Mouse (Mus musculus) gastrocnemius, adult 2 months (tissue): ENCODE measurements around the gene Sptbn4. TPM values are rescaled to one million over a fixed set of nuclear protein-coding genes. Genes with fewer than 3 reads are reported as not detected.

Experiments used
- DNase-seq: peaks from one replicate; pipeline ENCODE4 v3.0.0; 2022
- H3K27ac ChIP-seq: fragments of 200-600 bp; 2 replicates; pipeline ENCODE4 v1.8.1; 2022; ENCODE audit warnings: mild to moderate bottlenecking
- H3K4me3 ChIP-seq: fragments of 200-600 bp; 2 replicates; pipeline ENCODE4 v1.8.1; 2022; ENCODE audit warnings: mild to moderate bottlenecking, moderate library complexity
- CTCF ChIP-seq: fragments of 200-600 bp; IDR thresholded peaks from 2 replicates; pipeline ENCODE4 v1.8.1; 2022; ENCODE audit warnings: antibody characterized with exemption, mild to moderate bottlenecking, moderate library complexity
- intact Hi-C: fragments of 180-260 bp; cut with DNase I; formaldehyde crosslinking; loops from one replicate; pipeline ENCODE4 v1.15.1; 2025
- total RNA-seq, 2 experiments: library from RNA; stranded (reverse); gene quantifications; 2 replicates each; pipeline ENCODE4 v1.2.3; 2021

Gene Sptbn4
- total RNA-seq, 2 experiments from 2014 or later, result 0.03 TPM; not detected in 1

DNA sequence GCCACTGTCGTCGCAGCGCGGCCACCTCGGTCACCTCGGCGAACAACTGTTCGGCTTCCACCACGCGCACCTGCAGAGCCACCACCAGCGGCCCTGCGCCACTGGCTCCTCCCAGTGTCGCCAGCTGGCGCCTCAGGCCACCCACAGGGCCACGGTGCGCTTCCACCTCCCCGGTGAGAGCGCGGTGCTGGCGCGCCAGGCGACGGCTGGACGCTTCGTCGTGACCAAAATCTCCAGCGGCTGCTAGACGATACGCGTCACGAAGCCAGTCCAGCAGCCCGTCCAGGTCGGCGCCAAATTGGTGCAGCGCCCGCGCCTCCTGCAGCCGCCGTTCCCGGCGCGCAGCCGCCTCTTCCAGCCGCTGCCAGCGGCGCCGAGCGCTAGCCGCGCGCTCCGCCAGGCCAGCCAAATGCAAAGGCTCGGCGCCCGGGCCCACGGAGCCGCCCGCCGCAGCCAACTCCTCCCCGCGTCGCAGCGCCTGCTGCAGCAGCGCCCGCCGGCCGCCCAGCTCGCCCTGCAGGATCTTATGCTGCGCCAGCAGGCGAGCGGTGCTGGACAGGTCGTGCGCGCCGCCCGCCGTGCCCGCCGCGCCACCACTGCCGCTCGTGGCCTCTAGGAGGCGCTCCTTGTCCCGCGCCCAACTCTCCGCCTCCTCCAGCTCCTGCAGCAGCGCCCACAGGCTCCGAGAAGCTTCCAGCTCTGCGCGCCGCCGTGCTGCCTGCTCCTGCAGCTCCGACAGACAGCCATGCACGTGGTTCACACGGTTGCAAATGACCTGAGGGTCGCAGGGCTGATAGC, 38.9 kb downstream of the Sptbn4 start:
- peak overlapping the region; percentile 69 for H3K4me3 ChIP-seq
- TF ChIP-seq CTCF, result peak; percentile 85
- intact Hi-C loops, result loop anchor here (5.0 kb wide), 1 partner anchor 39 kb away; the partner anchor contains the start of genes Blvrb and Sptbn4
- H3K27ac ChIP-seq, result no peak overlapping the region
- DNase-seq, result peak; percentile 81

DNA sequence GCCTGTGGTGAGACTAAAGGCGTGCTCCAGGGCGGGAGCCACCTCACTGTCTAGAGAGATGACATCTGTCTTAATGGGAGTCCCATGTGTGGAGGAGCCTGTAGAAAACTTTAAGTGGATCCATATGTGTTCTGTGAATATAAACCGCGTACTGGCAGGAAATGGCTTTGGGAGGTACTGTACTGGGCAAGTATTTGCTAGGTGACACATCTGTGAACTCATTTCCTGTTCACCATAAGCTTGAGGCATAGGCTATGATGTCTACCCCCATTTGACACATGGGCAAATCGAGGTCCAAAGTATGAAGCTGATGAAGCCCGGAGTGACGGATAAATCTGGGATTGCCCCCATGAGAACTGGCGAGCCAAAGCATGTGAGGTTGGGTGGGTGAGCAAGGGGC, 39.7 kb downstream of the Sptbn4 start:
- no peak for TF ChIP-seq CTCF
- no peak for DNase-seq
- intact Hi-C loops, result loop anchor here (5.0 kb wide), 1 partner anchor 39 kb away; the partner anchor contains the start of genes Blvrb and Sptbn4
- Histone ChIP-seq H3K4me3 (peak overlapping the region; percentile 69; the same call in 1 of the 2 replicates), H3K27ac (no peak overlapping the region)

DNA sequence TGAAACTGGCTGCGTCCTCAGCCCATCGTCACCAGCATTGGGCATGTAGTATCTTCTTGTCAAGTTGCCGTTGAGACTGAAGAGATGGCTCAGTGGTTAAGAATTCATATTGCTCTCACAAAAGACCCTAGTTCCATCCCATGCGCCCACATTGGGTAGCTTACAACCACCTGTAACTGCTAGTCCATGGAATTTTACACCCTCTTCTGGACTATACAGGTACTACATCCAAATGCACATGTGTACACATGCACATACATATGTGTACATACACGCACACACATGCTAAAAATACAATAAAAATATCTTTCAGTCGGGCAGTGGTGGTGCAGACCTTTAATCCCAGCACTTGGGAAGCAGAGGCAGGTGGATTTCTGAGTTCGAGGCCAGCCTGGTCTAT, 41.0 kb downstream of the Sptbn4 start:
- DNase-seq, result no peak
- H3K4me3 ChIP-seq, result no peak overlapping the region
- intact Hi-C loops, result loop anchor here (5.0 kb wide), 1 partner anchor 41 kb away; the partner anchor contains the start of genes Blvrb and Sptbn4
- TF ChIP-seq CTCF, result peak; percentile 7; the same call in 1 of the 2 replicates
- H3K27ac ChIP-seq, result no peak overlapping the region

DNA sequence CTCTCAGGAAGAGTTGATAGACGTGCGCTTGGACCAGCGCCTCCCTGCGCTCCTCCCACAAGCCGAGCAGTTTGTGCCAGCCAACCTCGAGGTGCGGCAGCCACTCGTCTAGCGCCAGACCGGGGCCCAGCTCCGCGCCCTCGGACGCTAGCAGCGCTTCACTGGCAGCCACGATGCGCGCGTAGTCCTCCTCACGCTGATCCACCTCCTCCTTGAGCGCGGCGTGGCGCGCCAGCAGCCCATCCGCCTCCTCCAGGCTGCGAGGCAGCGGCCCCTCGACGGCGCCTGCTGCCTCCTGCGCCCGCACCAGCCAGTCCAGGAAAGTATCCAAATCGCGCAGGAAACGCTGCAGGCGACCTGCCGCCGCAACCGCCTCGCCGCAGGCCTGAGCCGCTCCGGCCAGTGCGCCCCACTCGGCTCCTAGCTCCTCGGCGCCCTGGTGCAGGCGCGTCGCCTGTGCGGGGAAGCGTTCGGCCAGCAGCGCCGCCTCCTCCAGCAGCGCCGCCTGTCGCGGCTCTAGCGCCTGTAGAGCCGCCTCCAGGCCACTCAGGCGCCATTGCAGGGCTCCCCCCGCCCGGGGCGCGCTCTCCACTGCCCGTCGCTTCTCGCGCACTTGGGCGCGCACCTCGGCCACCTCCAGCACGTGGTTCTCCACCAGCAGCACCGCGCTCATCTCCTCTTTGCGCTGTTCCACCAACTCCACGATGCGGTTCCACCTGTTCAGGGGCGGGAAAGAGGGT, 43.1 kb downstream of the Sptbn4 start:
- TF ChIP-seq CTCF, result no peak
- H3K4me3 ChIP-seq, result no peak overlapping the region
- H3K27ac ChIP-seq, result no peak overlapping the region
- intact Hi-C loops, result loop anchor here (5.0 kb wide), 1 partner anchor 67 kb away; the partner anchor contains the start of gene Ltbp4
- no peak for DNase-seq

DNA sequence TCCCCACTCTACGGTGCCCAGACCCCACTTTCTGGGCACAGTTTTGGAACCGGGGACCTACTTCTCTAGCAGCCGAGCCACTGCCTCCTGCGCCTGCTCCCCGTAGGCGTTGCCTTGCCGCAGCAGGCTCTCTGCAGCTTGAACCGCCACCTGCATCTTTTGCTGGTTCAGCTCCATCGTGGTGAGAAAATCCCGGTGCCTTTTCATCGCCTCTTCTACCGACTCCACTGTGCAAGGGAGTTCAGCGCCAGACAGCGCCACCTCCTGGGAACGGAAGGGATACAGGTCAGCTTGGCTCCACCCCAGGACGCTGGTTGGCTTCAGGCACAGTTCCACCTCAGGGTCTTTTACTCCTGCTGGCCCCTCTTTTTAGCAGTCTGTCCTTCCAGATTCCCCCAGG, 44.8 kb downstream of the Sptbn4 start:
- H3K4me3 ChIP-seq, result no peak overlapping the region
- peak; percentile 63 for DNase-seq
- no peak overlapping the region for H3K27ac ChIP-seq
- peak; percentile 65 for TF ChIP-seq CTCF
- intact Hi-C loops, result loop anchor here (5.0 kb wide), 1 partner anchor 65 kb away; the partner anchor contains the start of gene Ltbp4

DNA sequence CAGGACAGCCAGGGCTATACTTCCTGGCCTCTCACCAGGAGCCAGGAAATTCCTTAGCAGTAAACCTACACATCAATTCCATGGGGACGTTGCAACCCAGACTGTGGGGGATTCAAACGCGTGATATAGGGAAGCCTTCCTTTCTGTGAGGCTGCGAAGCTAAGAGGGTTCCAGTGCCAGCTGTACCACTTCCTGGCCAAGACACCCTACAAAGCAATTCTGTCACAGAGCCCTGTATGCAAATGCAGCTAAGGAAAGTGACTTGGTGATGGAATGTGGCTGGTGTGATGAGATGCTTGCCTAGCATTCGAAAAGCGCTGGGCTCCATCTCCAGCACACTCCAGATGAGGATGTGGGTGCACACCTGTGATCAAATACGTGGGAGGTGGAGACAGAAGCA, 46.9 kb downstream of the Sptbn4 start:
- Histone ChIP-seq H3K4me3 (no peak overlapping the region), H3K27ac (no peak overlapping the region)
- intact Hi-C loops, result loop anchor here (5.0 kb wide), 1 partner anchor 63 kb away; the partner anchor contains the start of gene Ltbp4
- no peak for TF ChIP-seq CTCF
- DNase-seq, result no peak

DNA sequence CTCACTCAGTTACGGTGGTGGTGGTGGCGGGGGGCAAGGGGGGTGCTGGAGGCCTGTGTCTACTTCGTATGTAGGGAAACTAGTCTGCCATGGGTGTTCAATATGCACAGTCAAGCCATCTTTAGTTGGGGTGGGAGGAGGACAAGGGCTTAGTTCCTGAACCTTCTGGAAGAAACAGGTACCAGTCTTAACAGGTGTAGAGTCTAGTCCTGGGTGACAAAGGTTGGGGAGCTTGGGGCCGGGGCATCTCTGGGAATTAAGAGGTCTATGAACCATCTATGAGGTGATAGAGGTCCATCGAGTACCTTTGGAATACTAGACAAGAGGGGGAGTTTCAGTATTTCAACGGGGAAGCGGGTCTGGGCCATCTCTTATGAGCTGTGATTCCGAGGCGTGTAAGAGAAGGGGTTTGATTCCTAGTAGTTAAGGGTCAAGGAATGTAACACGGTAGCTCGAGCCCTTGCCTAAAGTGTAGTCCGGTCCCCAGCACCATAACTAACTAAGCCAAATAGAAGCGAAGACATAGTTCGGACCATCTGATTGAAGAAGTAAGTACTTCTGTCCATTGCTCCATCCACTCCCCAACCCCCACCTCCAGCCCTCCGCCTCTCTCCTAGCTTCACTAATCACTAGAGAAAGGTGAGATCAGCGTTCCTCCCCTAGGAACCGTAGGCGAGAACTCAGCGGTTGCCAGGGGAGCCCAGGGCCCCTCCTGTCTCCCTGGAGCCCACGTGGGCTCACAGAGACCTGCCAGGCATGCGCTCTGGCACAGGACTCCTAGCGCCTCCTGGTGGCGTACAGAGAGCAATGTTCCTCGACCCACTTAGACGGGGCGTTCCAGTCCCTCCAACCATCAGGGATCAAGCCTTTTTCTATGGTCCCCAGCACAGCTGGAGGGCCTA, 50.2 kb downstream of the Sptbn4 start:
- intact Hi-C loops, result no loop called here
- no peak for DNase-seq
- no peak overlapping the region for H3K4me3 ChIP-seq
- TF ChIP-seq CTCF, result peak; percentile 54
- H3K27ac ChIP-seq, result no peak overlapping the region

DNA sequence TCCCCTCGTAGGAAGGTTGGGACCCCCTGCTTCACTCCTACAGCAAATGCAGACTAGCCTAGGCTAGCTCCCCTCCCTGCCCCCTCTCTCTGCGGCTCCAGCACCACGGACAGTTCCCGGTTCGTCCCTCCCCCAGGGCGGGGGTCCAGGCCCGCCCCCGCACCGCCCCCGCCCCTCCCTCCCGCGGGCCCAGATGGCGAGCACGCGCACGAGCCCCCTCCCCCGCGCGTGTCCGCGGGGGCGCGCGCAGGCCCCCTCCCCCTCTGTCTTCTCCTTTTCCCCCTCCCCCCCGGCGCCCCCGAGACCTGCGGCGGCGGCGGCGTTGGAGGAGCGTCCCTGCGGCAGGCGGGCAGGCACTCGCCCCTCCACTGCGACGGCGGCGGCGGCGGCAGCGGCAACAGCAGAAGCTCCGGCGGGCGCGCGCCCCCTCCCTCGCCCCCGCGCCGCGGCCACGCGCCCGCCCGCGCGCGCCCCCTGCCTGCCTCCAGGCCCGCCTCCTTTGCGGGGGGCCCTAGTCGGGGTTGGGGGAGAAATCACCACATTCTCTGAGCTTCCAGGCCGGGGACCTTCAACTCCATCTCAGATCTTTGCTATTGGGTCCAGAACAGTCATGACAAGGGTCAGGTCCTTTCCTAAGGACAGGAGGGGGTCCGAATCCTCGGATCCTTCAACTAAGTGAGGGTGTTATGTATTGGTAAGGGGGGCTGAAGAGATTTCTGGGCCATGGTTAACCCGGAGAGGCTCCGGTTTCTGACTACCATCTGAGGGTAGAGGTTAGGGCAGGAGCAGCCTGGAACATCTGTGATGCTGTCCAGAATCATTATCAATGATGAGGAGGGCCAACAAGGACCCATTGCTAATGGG, 51.1 kb downstream of the Sptbn4 start:
- H3K27ac ChIP-seq, result no peak overlapping the region
- no peak for TF ChIP-seq CTCF
- peak overlapping the region; percentile 60 for H3K4me3 ChIP-seq
- DNase-seq, result peak; percentile 30
- intact Hi-C loops, result no loop called here

DNA sequence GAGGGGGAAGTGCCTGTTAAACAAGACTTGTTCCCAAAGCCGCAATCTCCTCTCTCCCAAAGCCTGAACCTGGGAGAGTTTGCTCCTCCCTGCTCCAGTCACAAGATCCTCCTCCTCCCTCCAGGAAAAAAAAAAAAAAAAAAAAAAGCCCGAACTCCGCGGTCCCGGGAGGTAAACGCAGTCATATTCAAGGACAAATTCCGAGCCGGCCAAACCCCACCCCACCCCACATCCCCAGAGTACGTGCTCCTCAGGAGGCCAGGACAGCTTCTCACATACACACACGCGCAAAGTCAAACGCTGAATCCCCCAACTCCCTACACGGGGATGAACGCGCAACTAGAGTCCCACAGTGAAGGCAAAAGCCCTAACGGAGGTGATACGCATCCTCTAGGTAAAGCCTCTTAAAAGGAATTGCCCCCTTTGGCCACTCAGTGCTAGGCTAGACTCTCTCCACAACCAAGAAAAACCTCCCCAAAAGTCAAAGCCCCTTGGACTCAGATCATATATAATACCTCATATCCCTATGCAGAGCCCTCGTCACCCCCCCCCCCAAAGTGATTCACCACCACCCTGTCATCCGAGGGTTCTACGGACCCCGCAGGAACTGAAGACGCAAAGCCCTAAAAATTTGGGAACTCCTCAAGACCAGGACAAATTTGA, 51.8 kb downstream of the Sptbn4 start:
- intact Hi-C loops, result no loop called here
- TF ChIP-seq CTCF, result no peak
- H3K4me3 ChIP-seq, result peak overlapping the region; percentile 60
- no peak for DNase-seq
- H3K27ac ChIP-seq, result no peak overlapping the region

DNA sequence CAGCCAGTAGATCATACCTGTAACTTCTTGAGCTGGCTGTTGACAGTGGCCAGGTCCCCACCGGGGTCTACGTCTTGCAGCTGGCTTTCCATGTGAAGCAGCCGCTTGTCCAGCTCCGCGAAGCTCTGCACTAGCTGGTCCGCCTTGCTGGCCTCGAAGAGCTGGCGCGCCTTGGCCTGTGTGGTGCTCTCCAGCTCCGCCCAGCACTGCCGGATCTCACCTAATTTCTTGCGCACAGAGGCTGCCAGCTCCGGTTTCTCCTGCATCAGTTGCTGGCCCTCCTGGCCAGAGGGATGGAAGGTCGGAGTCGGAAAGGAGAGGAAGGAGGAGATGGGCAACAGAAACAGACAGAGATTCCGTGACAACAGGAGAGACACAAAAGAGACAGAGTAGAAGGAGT, 56.1 kb downstream of the Sptbn4 start:
- TF ChIP-seq CTCF, result no peak
- Histone ChIP-seq H3K4me3 (no peak overlapping the region), H3K27ac (no peak overlapping the region)
- DNase-seq, result no peak
- intact Hi-C loops, result no loop called here

DNA sequence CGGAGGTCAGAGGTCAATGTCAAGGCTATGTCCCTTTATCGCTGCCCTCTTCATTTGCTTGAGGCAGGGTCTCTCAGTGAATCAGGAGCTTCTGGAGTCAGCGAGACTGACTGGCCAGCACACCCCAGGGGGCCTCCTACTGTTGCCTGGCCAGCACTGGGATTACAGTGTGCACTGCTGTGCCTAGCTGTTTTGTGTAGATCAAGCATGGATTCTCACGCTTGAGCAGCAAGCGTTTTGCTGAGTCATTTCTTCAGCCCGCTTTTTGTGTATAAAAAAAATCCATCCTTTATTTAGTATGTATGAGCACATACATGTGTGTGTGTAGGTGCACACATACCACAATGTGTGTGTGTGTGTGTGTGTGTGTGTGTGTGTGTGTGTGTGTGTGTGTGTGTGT, 58.3 kb downstream of the Sptbn4 start:
- H3K27ac ChIP-seq, result no peak overlapping the region
- TF ChIP-seq CTCF, result no peak
- intact Hi-C loops, result no loop called here
- DNase-seq, result no peak
- H3K4me3 ChIP-seq, result no peak overlapping the region
